Comparison of ENCODE assay signal across 14 mouse cellular contexts in genomic region chr10:22206443-22206842, GRCm38 (mm10). TPM values are rescaled to one million over a fixed set of nuclear protein-coding genes. Genes with fewer than 3 reads are reported as not detected.
"Had no signal": no experiment of that assay in that cellular context is flagged by ENCODE, and none has a peak within 500 bp of the region (broad histone marks: within the 10 kb centered on the region; RNA-seq: fewer than 3 reads in every experiment).

No protein-coding gene starts in this region.

RNA-seq across cellular contexts. Expression of gene H60b, which starts 48.1 kb away (rescaled TPM):
- total RNA-seq: left cerebral cortex, postnatal 25 days; megakaryocyte progenitor cell, adult 5-6 weeks; megakaryocyte, adult 5-6 weeks; megakaryocyte-erythroid progenitor cell, adult 5-6 weeks; midbrain, postnatal 0 days; monocyte, adult 5-6 weeks had no signal
- polyA plus RNA-seq: liver, adult 2 months; liver, embryonic 11.5 days; liver, embryonic 15.5 days; liver, embryonic 16.5 days; liver, postnatal 0 days; lung, adult 2 months had no signal

RNA-seq across cellular contexts. Expression of gene Raet1e, which starts 48.1 kb away (rescaled TPM):
- total RNA-seq: left cerebral cortex, postnatal 14 days; left cerebral cortex, postnatal 25 days; left cerebral cortex, postnatal 36 days; megakaryocyte-erythroid progenitor cell, adult 5-6 weeks; monocyte, adult 5-6 weeks had no signal
- polyA plus RNA-seq: midbrain, postnatal 0 days had no signal

RNA-seq across cellular contexts. Expression of gene E030030I06Rik, which starts 57.4 kb away (rescaled TPM):
- total RNA-seq: megakaryocyte-erythroid progenitor cell, adult 5-6 weeks; midbrain, postnatal 0 days had no signal
